Mouse (Mus musculus) limb, embryonic 14.5 days (tissue): ENCODE results near the gene Dnajc5g. TPM values are rescaled to one million over a fixed set of nuclear protein-coding genes. Genes with fewer than 3 reads are reported as not detected.

Source experiments
- ATAC-seq: fragments of 200-750 bp; cut with Nextera tagmentation; 2 replicates; pipeline ENCODE4 v1.8.0; 2017; ENCODE audit warnings: low read depth, moderate number of reproducible peaks, moderate TSS enrichment; ENCODE audit not compliant: low FRiP score
- DNase-seq: peaks from one replicate; pipeline ENCODE4 v3.0.0-alpha.2; 2015; ENCODE audit warnings: low spot score
- H3K27ac ChIP-seq: fragments of 300-500 bp; sonication (generic); replicated peaks from 2 replicates; pipeline ENCODE4 v1.5.1; 2014; ENCODE audit warnings: low read depth, mild to moderate bottlenecking, low read length, moderate library complexity, mixed read lengths
- H3K27me3 ChIP-seq: fragments of 300-500 bp; sonication (generic); 2 replicates; pipeline ENCODE4 v1.6.1; 2014; ENCODE audit warnings: low read length, mixed read lengths; ENCODE audit not compliant: control insufficient read depth, insufficient read depth
- H3K36me3 ChIP-seq: fragments of 300-500 bp; sonication (generic); 2 replicates; pipeline ENCODE4 v1.6.1; 2014; ENCODE audit warnings: mild to moderate bottlenecking, low read length, moderate library complexity, mixed read lengths; ENCODE audit not compliant: control insufficient read depth, insufficient read depth
- H3K4me1 ChIP-seq: fragments of 300-500 bp; sonication (generic); 2 replicates; pipeline ENCODE4 v1.6.1; 2014; ENCODE audit warnings: antibody characterized with exemption, low read length, mixed read lengths; ENCODE audit not compliant: control insufficient read depth, insufficient read depth
- H3K4me2 ChIP-seq: fragments of 300-500 bp; sonication (generic); replicated peaks from 2 replicates; pipeline ENCODE4 v1.6.1; 2014; ENCODE audit warnings: low read depth, mild to moderate bottlenecking, low read length, moderate library complexity; ENCODE audit not compliant: severe bottlenecking
- H3K4me3 ChIP-seq: fragments of 300-500 bp; sonication (generic); replicated peaks from 2 replicates; pipeline ENCODE4 v1.5.1; 2014; ENCODE audit warnings: low read length
- H3K9ac ChIP-seq: fragments of 300-500 bp; sonication (generic); 2 replicates; pipeline ENCODE4 v1.6.1; 2014; ENCODE audit warnings: mild to moderate bottlenecking, low read depth, low read length, moderate library complexity; ENCODE audit not compliant: severe bottlenecking
- H3K9me3 ChIP-seq: fragments of 300-500 bp; sonication (generic); 2 replicates; pipeline ENCODE4 v1.6.1; 2016; ENCODE audit warnings: low read length; ENCODE audit not compliant: control insufficient read depth
- POLR2A ChIP-seq: fragments of 200-500 bp; IDR thresholded peaks from 2 replicates; pipeline ENCODE4 v1.8.0; 2012; ENCODE audit warnings: inconsistent platforms, mild to moderate bottlenecking, moderate library complexity, borderline replicate concordance; ENCODE audit not compliant: insufficient read depth, insufficient read length; ENCODE audit errors: extremely low read depth
- WGBS: fragments of 180-500 bp; shearing (Covaris S2); extraction: QIAGEN DNeasy Blood & Tissue Kit; methylation state at CpG from one replicate; pipeline ENCODE4 v1.1.7; 2014; 5-methylcytosine and 5-hydroxymethylcytosine counted together
- polyA plus RNA-seq, 2 experiments: library from polyadenylated mRNA; depleted of rRNA in 1 of 2; stranded (reverse) in 1 of 2; unstranded in 1 of 2; fragments of >200 nt; fragmentation: Nextera tagmentation in 1 of 2; extraction: Ambion mirVana in 1 of 2; gene quantifications; 2 replicates each; pipeline versions ENCODE4 v1.2.1 to v1.2.3; 2012 to 2014

The Dnajc5g gene
- polyA plus RNA-seq, 2 experiments = not detected

DNA sequence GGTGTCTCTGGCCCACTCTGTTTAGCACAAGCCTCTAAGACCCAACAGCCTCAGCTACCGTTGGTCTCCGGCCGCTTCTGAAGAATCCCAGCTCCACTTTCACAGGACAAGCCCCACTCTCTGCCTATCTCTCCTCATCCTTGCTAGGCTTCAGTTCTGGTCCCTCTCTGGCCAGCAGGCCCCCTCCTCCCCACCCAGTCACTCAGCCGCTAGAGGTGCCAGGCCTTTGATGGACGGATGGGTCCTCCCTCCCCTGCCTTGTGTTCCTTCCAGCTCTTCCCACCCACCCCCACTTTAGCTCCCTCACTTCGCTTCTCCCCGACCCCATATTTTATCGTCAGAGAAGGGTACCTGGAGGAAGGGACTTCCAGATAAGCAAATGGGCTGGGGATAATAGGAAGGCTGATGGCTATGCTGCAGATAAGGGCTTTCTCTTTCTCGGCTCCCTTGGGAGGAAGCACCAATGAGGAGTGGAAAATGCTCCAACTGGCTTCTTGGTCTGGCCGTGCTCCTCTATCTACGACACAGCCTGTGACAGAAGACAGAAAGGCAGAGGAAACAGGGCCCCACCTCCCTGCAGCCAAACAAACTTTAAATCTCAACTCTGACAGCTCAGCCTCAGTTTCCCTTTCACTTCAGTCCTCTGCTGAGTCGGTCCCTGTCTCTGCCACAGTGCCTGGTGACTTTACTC, 23.0 kb upstream of the Dnajc5g start:
- no peak for TF ChIP-seq POLR2A
- H3K4me3 ChIP-seq = no peak overlapping the region
- 28% methylated on average over 12 of the region's 12 CpGs for WGBS
- H3K27me3 ChIP-seq = peaks cover under 1% of the 10 kb centered on the region
- no peak overlapping the region for H3K4me2 ChIP-seq
- ATAC-seq (no peak), DNase-seq (no peak)
- H3K27ac ChIP-seq = no peak overlapping the region
- H3K9me3 ChIP-seq = no peaks in the 10 kb centered on the region
- H3K36me3 ChIP-seq = peaks cover 11% of the 10 kb centered on the region
- no peaks in the 10 kb centered on the region; the same call in 1 of the 2 replicates for H3K4me1 ChIP-seq
- 0 out of 2 replicates have a peak overlapping the region, but pooled peaks have one; percentile 28 for H3K9ac ChIP-seq

DNA sequence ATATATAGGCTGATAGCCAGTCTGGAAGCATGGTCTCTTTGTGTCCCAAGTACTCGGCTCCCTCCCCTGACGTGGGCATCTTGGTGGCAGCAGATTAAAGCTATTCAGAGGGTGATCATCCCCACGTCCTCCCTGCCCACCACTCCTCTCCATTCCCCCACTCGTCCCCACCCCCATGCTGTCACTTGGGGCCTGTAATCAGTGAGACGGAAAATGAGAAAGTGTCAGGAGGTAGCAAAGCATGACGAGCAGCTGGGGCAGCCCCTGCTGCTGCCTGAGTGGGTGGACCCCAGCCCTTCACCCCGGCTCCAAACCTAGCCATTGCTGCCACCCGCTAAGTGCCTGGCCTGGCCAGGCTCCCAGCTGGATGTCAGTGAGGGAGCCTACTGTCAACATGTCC, 22.1 kb upstream of the Dnajc5g start:
- Histone ChIP-seq H3K27ac (no peak overlapping the region), H3K4me2 (no peak overlapping the region), H3K27me3 (peaks cover 7% of the 10 kb centered on the region), H3K9ac (no peak overlapping the region), H3K36me3 (peaks cover 2% of the 10 kb centered on the region; the same call in 1 of the 2 replicates), H3K4me1 (no peaks in the 10 kb centered on the region; the same call in 1 of the 2 replicates), H3K4me3 (no peak overlapping the region), H3K9me3 (no peaks in the 10 kb centered on the region)
- no peak for TF ChIP-seq POLR2A
- WGBS = 27% methylated on average over 8 of the region's 8 CpGs
- ATAC-seq = no peak; the same call in 1 of the 2 replicates
- DNase-seq = no peak

DNA sequence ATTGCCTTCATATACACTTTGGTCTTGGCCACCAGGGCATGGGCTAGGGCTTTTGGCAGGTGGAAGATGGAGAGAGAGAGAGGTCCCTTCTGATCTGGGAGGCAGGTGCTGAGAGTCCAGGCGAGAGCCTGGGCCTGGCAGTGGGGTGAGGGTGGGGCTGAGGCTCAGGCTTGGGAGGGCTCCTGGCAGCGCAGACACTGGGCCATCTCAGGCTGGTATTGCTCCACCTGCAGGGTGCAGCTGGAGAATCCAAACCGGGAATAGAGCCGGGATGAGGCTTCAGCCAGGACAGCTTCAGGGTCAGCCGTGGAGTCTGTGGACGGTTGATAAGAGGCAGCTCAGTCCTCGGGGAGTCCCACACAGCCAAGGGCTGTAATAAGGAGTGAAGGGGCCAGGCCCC, 19.5 kb upstream of the Dnajc5g start:
- Histone ChIP-seq H3K9me3 (no peaks in the 10 kb centered on the region), H3K36me3 (no peaks in the 10 kb centered on the region), H3K27ac (no peak overlapping the region), H3K4me2 (no peak overlapping the region), H3K4me1 (no peaks in the 10 kb centered on the region; the same call in 1 of the 2 replicates), H3K27me3 (peaks cover 32% of the 10 kb centered on the region), H3K9ac (no peak overlapping the region), H3K4me3 (no peak overlapping the region)
- ATAC-seq (no peak), DNase-seq (no peak)
- no peak for TF ChIP-seq POLR2A
- WGBS = 29% methylated on average over 7 of the region's 7 CpGs

DNA sequence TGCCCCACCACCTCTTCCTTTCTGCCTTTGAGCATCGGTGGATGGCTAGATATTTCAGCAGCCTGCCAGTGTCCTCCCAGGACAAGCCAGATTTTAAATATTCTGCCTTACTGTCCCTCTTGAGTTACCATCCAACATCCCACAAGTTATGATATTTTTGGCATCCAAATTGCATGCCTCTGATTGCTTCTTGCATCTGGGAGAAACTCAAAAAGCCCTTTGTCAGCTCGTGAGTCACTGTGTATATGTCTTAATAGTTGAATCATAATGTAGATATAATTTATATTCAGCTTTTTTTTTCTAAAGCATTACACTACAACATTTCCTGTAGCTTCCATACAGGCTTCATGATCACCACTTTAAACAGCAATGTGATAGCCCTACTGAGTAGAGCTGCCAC, 19.0 kb upstream of the Dnajc5g start:
- ATAC-seq (no peak), DNase-seq (no peak)
- Histone ChIP-seq H3K4me1 (no peaks in the 10 kb centered on the region; the same call in 1 of the 2 replicates), H3K27ac (no peak overlapping the region), H3K9ac (no peak overlapping the region), H3K9me3 (no peaks in the 10 kb centered on the region), H3K4me3 (no peak overlapping the region), H3K27me3 (peaks cover 37% of the 10 kb centered on the region), H3K4me2 (no peak overlapping the region), H3K36me3 (no peaks in the 10 kb centered on the region)
- WGBS = 65% methylated on average over 2 of the region's 2 CpGs
- no peak for TF ChIP-seq POLR2A

- DNase-seq (no peak), ATAC-seq (no peak)
- no peak for TF ChIP-seq POLR2A
- no peak overlapping the region for H3K27ac ChIP-seq
- H3K4me3 ChIP-seq = peak overlapping the region; percentile 41
- no peaks in the 10 kb centered on the region for H3K36me3 ChIP-seq
- no peaks in the 10 kb centered on the region for H3K9me3 ChIP-seq
- peak overlapping the region; percentile 44; the same call in 1 of the 2 replicates for H3K9ac ChIP-seq
- H3K4me2 ChIP-seq = peak overlapping the region; percentile 67
- H3K27me3 ChIP-seq = peaks cover 85% of the 10 kb centered on the region
- WGBS = 3% methylated on average over 14 of the region's 53 CpGs
- H3K4me1 ChIP-seq = peaks cover 3% of the 10 kb centered on the region; the same call in 1 of the 2 replicates
Measured at GRCm38 (mm10) chr5:31092231-31092975, 13.7 kb upstream of the Dnajc5g start.
